Mouse (Mus musculus): ENCODE measurements around the gene Dgkq.
A peak's percentile ranks its signal among the peaks of the same experiment; 100 is the strongest.
"Not testable (repeated sequence)": the region's sequence is repeated elsewhere in the genome, so short reads cannot be mapped to it uniquely, and the experiment has no call there.

Gene Dgkq

DNA sequence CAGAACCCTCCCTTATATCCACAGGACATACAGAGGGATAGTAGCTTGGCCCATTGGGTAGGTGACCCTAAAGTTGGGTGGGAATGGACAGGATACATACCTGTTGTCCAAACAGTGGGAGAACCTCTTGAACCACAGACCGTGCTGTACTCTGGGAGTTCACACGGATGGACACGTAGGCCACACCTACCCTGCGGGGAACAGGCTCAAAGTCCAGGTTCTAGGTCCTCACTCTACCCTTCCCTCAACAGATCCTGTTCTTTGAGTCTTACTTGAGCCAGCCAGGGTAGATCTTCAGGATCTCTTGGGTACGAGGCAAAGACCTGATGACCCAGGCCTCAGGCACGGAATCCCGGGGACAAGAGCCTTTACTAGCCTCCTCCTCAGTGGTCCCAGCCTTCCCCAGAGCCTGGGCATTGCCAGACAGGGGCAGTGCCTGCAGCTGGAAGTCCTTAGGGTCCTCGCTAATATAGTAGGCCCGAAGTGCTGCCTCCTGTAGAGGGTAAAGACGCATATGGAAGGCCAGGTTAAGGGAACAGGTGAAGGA, 15.0 kb downstream of the Dgkq start:
- no peak for DNase-seq (ENCODE audit: low read depth)

DNA sequence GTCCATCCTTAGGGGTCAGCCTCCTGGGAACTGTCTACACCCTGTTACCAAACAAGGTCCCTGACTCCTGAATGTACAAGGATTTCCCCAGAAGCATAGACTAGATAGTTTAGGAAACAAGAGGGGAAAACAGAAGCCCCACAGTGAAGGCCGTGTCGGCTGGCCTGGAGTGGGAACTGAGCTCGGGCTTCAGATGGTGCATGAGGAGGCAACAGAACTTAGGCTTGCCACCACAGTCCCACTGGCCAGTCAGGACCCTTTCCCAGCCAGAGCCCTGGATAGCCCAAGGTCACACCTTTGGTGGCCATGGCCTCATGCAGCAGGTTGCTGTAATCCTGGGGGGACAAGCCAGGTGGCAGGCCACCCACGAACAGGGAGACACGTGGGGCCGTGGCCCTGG, 16.1 kb downstream of the Dgkq start:
- no peak for DNase-seq (ENCODE audit: low read depth)

GRCm38 (mm10) chr5:108651823-108652222, 17.6 kb downstream of the Dgkq start:
- DNase-seq (ENCODE audit: low read depth), result peak; percentile 77

DNA sequence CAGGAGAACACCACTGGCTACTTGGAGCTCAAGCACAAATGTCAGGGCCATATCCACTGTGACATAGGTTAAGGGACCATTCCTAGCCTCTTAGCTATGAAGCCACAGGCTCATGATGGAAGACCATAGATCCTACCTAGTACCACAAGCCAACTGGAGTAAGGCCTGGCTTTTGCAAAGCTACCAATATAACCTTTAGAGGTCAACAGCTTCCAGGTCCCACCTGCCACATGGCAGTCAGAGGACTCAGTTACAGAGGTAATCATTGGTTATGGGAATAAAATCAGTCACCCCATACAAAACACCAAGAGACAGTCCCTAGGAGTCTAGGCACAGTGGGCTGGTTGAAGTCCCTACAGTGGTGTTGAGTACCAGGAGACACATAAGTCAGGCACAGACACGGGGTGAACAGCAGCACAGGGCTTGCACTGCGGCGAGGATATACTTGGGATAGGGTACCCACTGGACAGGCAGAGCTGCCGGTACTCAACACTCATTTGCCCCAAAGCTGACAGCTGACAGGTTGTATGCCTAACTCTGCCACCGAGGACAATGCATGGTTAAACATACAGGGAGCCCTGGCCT, 18.2 kb downstream of the Dgkq start:
- no peak for DNase-seq (ENCODE audit: low read depth)

- DNase-seq (ENCODE audit: low read depth), result no peak
Observed at GRCm38 (mm10) chr5:108650341-108650740, 19.1 kb downstream of the Dgkq start.

GRCm38 (mm10) chr5:108648937-108649576, 20.4 kb downstream of the Dgkq start:
- DNase-seq (ENCODE audit: low read depth), result no peak

DNA sequence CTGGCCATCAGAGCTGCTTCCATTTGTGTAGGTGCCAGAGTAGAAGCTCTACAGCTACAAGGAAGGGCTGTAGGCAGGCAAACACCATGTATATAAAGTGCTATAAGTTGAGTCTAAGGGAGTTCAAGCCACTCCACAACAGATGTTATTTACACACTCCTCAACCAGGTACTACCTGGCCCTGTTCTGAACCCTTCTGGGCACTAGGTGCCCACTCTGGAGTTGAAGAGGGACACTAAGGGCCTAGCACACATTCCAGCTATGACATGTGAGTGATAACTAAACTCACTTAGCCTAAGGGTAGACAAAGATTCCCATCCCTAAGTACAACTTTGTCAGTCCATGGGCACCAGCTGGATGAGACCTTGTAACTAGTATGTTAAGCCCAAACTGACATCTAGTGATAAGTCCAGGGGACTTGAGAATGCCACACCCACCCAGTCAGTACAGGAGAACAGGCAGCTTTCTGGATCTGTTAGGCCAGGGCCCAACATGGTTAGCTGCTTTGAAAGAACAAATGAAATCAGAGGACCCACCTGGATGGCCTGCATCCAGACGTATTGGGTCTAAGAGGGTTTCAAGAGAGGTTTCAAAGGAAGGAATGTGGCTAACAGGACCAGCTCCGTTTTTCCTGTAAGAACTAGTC, 21.5 kb downstream of the Dgkq start:
- no peak for DNase-seq (ENCODE audit: low read depth)

DNA sequence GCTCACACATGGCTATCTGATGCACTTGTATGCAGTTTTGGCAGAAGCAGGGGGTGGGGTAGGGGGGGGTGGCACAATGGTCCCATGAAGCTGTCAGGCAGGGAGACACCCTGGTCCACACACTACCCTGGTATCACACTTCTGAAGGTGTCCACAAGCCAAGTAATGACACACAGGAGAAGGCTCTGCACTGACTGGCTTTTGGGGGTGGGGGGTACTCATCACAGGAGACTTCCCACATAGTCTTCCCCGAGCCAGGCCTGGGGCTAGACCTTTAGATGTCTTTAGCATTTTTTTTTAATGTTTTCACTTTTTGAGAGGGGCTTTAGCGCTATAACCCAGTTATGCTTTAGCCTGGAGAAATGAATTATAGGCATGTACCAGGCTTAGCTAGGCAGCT, 22.2 kb downstream of the Dgkq start:
- no peak for DNase-seq (ENCODE audit: low read depth)

GRCm38 (mm10) chr5:108646343-108646660, 23.2 kb downstream of the Dgkq start:
- no peak for DNase-seq (ENCODE audit: low read depth)

DNA sequence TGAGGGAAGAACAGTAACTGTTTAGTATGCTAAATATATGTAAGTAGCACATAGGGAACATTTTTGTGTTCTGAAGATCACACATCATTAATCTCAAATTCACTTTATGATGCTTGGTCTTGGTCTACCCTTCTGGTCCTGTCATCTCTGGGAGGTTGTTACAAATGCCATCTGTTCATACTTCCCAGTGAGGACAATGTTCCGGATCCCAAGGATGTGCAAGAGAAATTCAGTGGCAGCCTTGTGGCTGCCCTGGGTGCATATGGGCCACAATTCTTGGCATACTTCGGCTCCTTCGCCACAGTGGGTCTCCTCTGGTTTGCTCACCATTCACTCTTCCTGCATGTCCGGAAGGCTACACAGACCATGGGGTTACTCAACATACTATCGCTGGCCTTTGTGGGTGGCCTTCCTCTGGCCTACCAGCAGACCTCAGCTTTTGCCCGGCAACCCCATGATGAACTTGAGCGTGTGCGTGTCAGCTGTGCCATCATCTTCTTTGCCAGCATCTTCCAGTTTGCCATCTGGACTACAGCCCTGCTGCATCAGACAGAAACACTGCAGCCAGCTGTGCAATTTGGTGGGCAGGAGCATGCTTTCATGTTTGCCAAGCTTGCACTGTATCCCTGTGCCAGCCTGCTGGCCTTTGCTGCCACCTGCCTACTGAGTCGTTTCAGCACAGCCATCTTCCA, 23.7 kb downstream of the Dgkq start:
- DNase-seq (ENCODE audit: low read depth), result no peak

- no peak for DNase-seq (ENCODE audit: low read depth)
Observed at GRCm38 (mm10) chr5:108643674-108644073, 25.8 kb downstream of the Dgkq start.

DNA sequence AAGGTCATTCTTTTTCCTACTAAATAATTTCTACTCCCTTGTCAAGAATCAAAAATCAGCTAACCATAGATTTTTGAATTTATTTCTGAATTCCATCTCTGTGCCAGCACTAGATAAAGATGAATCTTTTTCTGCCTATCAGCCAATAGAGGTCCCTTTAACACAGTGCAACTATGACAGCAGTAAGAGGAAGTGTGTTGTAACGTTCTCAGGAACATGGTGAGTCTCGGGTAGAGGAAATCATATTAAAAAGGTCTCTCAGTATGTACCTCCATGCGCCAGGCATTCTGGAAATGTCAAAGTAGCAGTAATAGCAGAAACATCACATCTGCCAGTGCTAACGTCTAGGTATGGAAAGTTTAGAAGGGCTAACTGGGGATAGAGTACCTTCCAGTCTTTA, 33.3 kb downstream of the Dgkq start:
- peak; percentile 69 for DNase-seq (ENCODE audit: low read depth)

- not testable (repeated sequence) for DNase-seq (ENCODE audit: low read depth)
Observed at GRCm38 (mm10) chr5:108634088-108634487, 35.4 kb downstream of the Dgkq start.

DNA sequence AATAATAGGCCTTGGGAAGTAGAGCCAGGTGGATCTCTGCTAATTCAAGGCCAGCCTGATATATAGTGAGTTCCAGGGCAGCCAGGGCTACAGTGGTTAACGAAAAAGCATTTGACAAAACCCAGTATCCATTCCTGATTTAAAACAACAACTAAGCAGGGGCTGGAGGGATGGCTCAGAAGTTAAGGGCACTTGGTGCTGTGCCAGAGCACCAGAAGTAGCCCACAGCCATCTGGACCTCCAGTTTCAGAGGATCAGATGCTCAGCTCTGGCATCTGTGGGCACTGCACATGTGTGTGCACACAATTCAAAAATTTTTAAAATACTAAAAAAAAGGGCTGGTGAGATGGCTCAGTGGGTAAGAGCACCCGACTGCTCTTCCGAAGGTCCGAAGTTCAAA, 35.8 kb downstream of the Dgkq start:
- no peak for DNase-seq (ENCODE audit: low read depth)

DNA sequence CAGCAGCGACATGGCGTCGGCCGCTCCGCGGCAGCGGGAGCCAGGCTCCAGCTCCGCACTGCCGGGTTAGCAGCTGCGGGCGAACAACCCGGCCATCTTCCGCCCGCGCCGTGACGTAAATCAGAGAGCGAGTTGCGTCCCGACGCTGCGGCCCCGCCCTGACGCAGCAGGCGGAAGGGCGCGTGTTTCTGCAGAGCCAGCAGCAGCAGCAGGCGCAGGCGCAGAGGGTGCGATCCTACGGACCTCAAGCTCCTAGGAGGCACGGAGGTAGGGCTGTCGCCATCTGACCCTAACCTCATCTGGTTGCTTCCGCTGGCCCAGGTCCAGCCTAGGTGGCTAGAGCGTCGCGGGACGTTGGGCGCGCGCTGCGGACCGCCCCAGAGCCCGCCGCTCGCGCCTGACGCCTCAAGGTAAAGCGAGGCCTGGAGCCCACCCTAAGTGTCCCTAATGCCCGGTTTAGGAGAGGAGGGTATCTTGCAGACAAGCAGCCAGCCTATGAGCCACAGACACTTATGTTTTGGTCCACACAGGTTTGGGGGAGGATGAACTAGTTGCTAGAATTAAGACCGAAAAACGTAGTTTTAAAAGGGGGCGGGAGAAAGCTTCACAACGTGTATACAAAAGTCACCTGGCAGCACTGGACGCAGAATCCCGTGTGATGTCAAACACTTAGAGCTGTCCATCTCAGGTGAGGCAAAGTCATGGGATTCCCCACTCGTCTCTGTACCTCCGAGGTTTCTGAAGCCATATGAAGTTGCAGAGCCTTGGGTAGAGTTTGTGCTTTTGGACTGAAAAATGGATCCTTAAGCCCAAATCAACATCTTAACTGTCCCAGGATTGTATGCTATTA, 39.6 kb downstream of the Dgkq start, which contains the start of the genes Gak and Tmem175:
TSS of gene Gak (minus strand) at position 122 of the 850 bp plus-strand sequence.
TSS of gene Tmem175 (plus strand) at position 137 of the 850 bp plus-strand sequence.
- DNase-seq (ENCODE audit: low read depth), result peak; percentile 97

DNA sequence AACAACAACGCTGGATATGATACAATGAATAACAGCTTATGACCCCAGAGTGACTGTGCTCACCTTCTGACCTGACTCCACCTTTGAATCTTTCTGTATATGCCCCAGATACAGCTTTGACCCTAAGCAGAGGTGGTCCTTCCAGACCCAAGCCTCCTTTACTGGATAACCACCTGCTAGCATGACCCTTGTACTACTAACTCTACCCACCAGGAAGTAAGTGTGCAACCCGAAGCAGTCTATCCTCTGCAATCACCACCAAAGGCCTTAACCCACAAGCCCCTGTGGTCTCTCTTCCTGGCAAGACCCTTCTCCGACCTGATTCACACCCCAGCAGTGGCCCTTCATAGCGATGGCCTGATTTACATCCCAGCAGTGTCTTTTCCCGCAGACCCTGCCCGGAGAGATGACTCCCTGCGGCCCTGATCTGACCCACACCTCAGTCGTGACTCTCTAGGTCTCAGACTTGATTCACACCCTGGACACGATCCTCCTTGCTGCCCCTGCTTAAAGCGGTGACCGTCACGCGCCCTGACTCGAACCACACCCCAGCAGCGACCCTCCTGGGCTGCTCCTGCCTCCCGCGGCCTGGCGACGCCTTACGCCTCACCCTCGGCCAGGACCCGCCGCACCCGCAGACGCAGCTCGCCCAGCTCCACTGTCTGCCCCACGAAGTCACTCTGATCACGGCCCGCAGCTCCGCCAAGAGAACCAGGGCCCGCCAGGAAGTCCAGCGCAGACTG, 40.4 kb downstream of the Dgkq start:
- peak; percentile 66 for DNase-seq (ENCODE audit: low read depth)

- DNase-seq (ENCODE audit: low read depth), result peak; percentile 44
Observed at GRCm38 (mm10) chr5:108626050-108626660, 43.3 kb downstream of the Dgkq start.

- DNase-seq (ENCODE audit: low read depth), result no peak
Observed at GRCm38 (mm10) chr5:108621870-108622269, 47.6 kb downstream of the Dgkq start.

DNA sequence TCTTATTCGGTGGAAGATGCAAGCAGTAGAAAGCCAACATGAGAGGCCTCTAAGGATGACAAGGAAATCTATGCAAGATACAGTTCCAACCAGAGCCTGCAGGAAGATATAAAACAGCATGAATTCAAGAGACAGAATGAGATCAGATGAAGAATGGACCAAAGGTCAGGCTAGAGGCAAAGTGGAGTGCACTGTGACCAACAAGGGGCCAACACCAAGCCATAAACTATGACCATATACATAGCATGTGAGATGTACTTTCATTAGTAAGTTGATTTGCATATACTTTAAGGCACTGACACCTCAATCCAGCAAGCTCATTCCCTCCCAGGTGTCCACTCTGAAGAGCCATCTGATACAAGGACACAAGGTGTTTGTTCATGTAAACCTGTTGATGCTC, 59.0 kb downstream of the Dgkq start:
- no peak for DNase-seq (ENCODE audit: low read depth)

DNA sequence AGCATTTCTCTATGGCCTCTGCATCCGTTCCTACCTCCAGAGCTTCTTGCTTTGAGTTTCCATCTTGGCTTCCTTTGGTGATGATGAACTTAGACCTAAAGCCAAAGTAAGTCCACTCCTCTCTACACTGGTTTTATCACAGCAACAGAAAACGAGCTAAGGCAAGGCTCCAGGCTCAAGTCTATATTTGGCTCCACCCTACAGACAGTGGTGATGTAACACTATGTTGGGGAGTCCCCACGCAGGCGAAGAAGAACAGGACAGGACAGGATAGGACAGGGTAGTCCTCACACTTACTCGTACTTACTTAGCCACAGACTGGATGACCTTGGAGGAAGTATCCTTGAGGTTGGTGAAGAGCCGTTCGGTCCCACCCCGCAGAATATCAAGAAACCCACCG, 66.9 kb downstream of the Dgkq start:
- no peak for DNase-seq (ENCODE audit: low read depth)

- no peak for DNase-seq (ENCODE audit: low read depth)
Observed at GRCm38 (mm10) chr5:108599923-108600322, 69.5 kb downstream of the Dgkq start.

Data from 416B (cell line).